Mouse (Mus musculus) hematopoietic stem cell, adult 5-6 weeks (primary cell): ENCODE measurements around the gene Prkn. TPM values are rescaled to one million over a fixed set of nuclear protein-coding genes. Genes with fewer than 3 reads are reported as not detected.

Experiments
- ATAC-seq, 2 experiments: fragments of 125-278 bp in 1 of 2; replicated peaks in 1 of 2; 2 replicates each; pipeline ENCODE4 v1.8.0; 2016 to 2017; ENCODE audit warnings: inconsistent platforms in 2 of 2, mild to moderate bottlenecking in 2 of 2, moderate number of reproducible peaks in 2 of 2, low read depth in 1 of 2, moderate TSS enrichment in 1 of 2; ENCODE audit not compliant: low FRiP score in 2 of 2, poor library complexity in 2 of 2, severe bottlenecking in 2 of 2, insufficient read depth in 1 of 2, low TSS enrichment in 1 of 2
- total RNA-seq: library from RNA; stranded (forward); fragments of 172-1452, 232-1000 nt; gene quantifications from 2 replicates; pipeline ENCODE4 v1.2.3, GENCODE M21; 2017

The Prkn gene
- total RNA-seq, 1 experiment from 2014 or later: 5.0 TPM

GRCm38 (mm10) chr17:12099415-12099814, 1259.2 kb downstream of the Prkn start:
- no peak for ATAC-seq

GRCm38 (mm10) chr17:12102326-12102725, 1262.1 kb downstream of the Prkn start:
- no peak for ATAC-seq

GRCm38 (mm10) chr17:12103781-12104180, 1263.6 kb downstream of the Prkn start:
- ATAC-seq: no peak

- ATAC-seq: no peak
Measured at GRCm38 (mm10) chr17:12104245-12104644, 1264.1 kb downstream of the Prkn start.

- no peak for ATAC-seq
Measured at GRCm38 (mm10) chr17:12104690-12105089, 1264.5 kb downstream of the Prkn start.

- no peak for ATAC-seq
Measured at GRCm38 (mm10) chr17:12106255-12106654, 1266.1 kb downstream of the Prkn start.

Other genes with a start within 250 kb of the Prkn start
- gene Pacrg, start 73 bp upstream of the Prkn start, total RNA-seq: 0.89 TPM in 1 of 2 replicates, not detected in the other